Mouse (Mus musculus) neural tube, embryonic 15.5 days (tissue): Measurements from ENCODE around the gene Hipk4. TPM values are rescaled to one million over a fixed set of nuclear protein-coding genes. Genes with fewer than 3 reads are reported as not detected.

Source experiments
- ATAC-seq: fragments of 200-750 bp; cut with Nextera tagmentation; 2 replicates; pipeline ENCODE4 v1.8.0; 2017; ENCODE audit warnings: mild to moderate bottlenecking, moderate TSS enrichment, moderate library complexity; ENCODE audit not compliant: low FRiP score
- H3K27ac ChIP-seq: fragments of 300-500 bp; sonication (generic); replicated peaks from 2 replicates; pipeline ENCODE4 v1.5.1; 2015; ENCODE audit warnings: mild to moderate bottlenecking, inconsistent platforms
- H3K27me3 ChIP-seq: fragments of 300-500 bp; sonication (generic); replicated peaks from 2 replicates; pipeline ENCODE4 v1.6.1; 2015; ENCODE audit warnings: inconsistent platforms
- H3K36me3 ChIP-seq: fragments of 300-500 bp; sonication (generic); 2 replicates; pipeline ENCODE4 v1.6.1; 2015; ENCODE audit warnings: inconsistent platforms
- H3K4me1 ChIP-seq: fragments of 300-500 bp; sonication (generic); 2 replicates; pipeline ENCODE4 v1.6.1; 2015; ENCODE audit warnings: inconsistent platforms
- H3K4me2 ChIP-seq: fragments of 300-500 bp; sonication (generic); 2 replicates; pipeline ENCODE4 v1.6.1; 2015; ENCODE audit warnings: inconsistent platforms, mild to moderate bottlenecking, moderate library complexity
- H3K4me3 ChIP-seq: fragments of 300-500 bp; sonication (generic); replicated peaks from 2 replicates; pipeline ENCODE4 v1.5.1; 2015; ENCODE audit warnings: mild to moderate bottlenecking, inconsistent platforms
- H3K9ac ChIP-seq: fragments of 300-500 bp; sonication (generic); replicated peaks from 2 replicates; pipeline ENCODE4 v1.6.1; 2015; ENCODE audit warnings: mild to moderate bottlenecking, inconsistent platforms
- H3K9me3 ChIP-seq: fragments of 300-500 bp; sonication (generic); replicated peaks from 2 replicates; pipeline ENCODE4 v1.6.1; 2016; ENCODE audit warnings: inconsistent platforms
- WGBS: fragments of 180-500 bp; shearing (Covaris S2); methylation state at CpG from one replicate; pipeline ENCODE4 v1.1.7; 2015; ENCODE audit warnings: mixed read lengths; 5-methylcytosine and 5-hydroxymethylcytosine counted together
- polyA plus RNA-seq: library from polyadenylated mRNA; unstranded; fragments of >200 nt; fragmentation: Nextera tagmentation; extraction: Ambion mirVana; gene quantifications from 2 replicates; pipeline ENCODE4 v1.2.1, GENCODE M21; 2015

The Hipk4 gene
- polyA plus RNA-seq, 1 experiment from 2014 or later, result 2.1 TPM

DNA sequence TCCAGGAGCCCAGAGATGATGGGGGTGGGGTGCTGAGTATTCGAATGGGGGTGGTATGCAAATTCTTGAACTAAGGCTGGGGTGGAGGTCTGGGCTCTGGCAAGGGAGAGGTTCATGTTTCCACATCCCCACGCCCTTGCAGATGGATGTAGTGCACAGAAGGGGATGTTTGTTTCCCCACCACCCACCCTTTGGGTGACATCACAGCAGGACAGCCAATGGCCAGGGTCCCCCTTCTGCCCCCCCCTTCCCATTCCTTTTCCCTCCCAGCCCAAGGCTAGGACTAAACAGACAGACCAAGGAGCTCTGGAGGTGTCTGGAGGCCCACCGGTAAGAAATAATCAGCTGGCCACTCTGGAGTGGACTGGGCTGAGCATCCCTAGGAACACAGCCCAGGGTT, 24.0 kb upstream of the Hipk4 start, which contains the start of gene Prx:
TSS of gene Prx (plus strand) at position 289 of the 400 bp plus-strand sequence.
- no peak within 1 kb of the TSS for H3K4me2 ChIP-seq
- no peaks in the 10 kb centered on the region for H3K27me3 ChIP-seq
- H3K36me3 ChIP-seq, result no peaks in the 10 kb centered on the region
- 68% methylated on average over 3 of the region's 3 CpGs for WGBS
- H3K27ac ChIP-seq, result no peak within 1 kb of the TSS
- H3K4me1 ChIP-seq, result no peaks in the 10 kb centered on the region
- no peak within 1 kb of the TSS for H3K9ac ChIP-seq
- H3K9me3 ChIP-seq, result no peaks in the 10 kb centered on the region
- no peak for ATAC-seq
- H3K4me3 ChIP-seq, result no peak within 1 kb of the TSS

DNA sequence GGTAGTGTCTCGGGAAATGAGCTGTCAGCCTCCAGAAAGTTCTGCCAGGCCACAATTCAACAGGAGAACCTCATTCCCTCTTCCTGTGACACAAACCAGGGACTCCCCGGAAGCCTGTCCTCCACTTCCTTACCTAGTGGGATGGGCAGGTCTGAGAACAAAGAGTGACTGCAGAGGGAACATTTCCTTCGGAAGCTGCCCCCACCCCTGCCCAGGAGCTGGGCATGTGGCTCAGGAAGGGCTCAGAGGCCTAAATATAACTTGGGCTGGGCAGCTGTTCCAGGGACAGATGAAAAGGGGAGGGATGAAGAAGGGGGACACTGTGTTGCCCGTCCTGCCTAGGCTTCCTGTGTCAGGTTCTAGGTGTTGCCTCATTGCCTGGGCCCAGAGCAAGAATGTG, 21.4 kb upstream of the Hipk4 start:
- H3K4me1 ChIP-seq, result peaks cover 2% of the 10 kb centered on the region; the same call in 1 of the 2 replicates
- no peak overlapping the region for H3K4me2 ChIP-seq
- H3K27ac ChIP-seq, result no peak overlapping the region
- no peaks in the 10 kb centered on the region for H3K36me3 ChIP-seq
- no peak overlapping the region for H3K4me3 ChIP-seq
- H3K9ac ChIP-seq, result no peak overlapping the region
- no peaks in the 10 kb centered on the region for H3K27me3 ChIP-seq
- H3K9me3 ChIP-seq, result no peaks in the 10 kb centered on the region
- ATAC-seq, result no peak
- WGBS, result 70% methylated on average over 4 of the region's 4 CpGs

DNA sequence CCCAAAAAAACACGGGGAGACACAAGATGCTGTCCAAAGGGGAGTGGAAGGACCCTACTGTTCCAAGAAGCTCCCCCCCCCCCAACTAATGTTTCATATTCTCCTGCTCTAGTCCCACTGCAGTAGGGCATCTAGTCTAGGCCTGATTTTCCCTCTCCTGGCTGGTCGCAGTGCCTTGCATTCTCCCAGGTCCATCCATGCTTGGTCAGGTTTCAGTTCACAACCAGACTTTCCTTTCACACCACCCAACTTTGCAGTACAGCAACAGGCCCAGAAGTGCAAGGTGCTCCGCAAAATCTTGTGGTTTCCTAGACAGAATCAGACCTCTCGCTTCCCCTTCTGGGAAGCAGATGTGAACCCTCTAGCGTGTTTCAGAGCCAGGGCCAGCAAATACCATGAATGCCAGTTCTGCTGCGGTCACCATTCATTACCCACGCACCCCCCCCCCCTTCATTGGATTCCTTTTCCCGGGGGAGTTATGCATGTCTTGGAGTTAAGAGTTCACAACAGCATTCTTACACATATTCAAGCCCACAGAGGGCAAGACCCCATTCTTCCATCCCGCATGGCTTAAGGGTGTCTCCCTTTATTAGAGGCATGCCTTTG, 16.2 kb upstream of the Hipk4 start:
- Histone ChIP-seq H3K27me3 (no peaks in the 10 kb centered on the region), H3K4me2 (peak overlapping the region; percentile 62), H3K27ac (peak overlapping the region; percentile 92), H3K4me1 (peaks cover 20% of the 10 kb centered on the region), H3K36me3 (no peaks in the 10 kb centered on the region), H3K4me3 (peak overlapping the region; percentile 49), H3K9me3 (no peaks in the 10 kb centered on the region), H3K9ac (peak overlapping the region; percentile 48; the same call in 1 of the 2 replicates)
- ATAC-seq, result no peak
- 48% methylated on average over 9 of the region's 9 CpGs for WGBS

DNA sequence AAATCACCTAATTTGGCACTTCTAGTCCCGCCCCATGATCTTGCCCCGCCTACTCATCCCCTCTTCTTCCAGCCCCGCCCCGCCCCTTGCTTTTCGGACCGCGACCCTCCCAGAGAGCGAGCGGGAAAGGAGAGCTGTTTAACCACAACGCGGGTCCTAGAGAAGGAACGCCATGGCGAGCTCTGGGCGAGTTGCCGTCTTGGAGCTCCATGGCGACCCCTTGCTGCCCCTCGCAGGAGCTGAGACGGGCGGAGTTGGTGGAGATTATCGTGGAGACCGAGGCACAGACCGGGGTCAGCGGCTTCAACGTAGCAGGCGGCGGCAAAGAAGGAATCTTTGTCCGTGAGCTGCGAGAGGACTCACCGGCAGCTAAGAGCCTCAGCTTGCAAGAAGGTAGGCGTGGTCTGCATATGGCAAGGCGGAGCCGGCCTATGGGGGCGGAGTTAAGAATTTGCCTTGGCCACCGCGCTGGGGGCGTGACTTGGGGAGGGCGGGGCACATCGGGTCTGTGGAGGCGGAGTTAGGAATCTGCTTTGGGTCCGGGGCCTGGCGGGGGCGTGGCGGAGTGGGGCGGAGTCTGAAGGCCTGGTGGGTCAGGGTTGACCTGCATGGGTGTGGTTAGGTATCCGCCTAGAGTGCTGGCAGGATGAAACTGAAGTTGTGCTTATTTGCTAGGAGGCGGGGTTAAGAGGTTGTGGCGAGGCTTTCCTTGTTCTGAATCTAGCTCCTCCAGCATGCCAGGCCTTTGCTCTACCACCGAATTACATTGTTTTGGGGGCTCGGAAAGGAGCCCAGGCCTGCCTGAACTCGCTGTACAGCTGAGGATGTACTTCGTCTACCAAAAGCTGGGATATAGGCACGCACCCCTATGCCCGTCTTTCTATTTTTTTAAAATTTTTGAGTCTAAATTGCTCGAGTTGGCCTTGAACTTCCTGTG, 15.1 kb upstream of the Hipk4 start:
- H3K4me2 ChIP-seq, result peak overlapping the region; percentile 62
- peak; percentile 94 for ATAC-seq
- H3K9ac ChIP-seq, result peak overlapping the region; percentile 48
- no peaks in the 10 kb centered on the region for H3K9me3 ChIP-seq
- no peaks in the 10 kb centered on the region for H3K36me3 ChIP-seq
- H3K4me1 ChIP-seq, result peaks cover 20% of the 10 kb centered on the region
- H3K27ac ChIP-seq, result peak overlapping the region; percentile 92
- no peaks in the 10 kb centered on the region for H3K27me3 ChIP-seq
- under 1% methylated on average over 54 of the region's 54 CpGs for WGBS
- H3K4me3 ChIP-seq, result peak overlapping the region; percentile 49

DNA sequence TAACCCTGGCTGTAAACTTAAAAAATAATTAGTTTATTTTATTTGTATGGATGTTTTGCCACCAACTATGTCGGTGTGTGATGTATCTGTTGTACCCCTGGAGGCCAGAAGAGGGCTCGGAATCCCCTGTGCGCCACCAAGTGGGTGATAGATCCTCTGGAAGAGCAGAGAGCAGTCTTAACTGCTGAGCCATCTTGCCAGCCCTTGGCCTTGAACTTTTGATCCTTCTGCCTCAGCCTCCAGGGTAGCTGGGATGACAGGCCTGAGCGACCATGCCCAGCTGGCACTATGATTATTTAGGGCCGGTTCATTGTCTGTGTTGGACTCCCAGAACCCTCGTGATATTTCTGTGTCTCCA, 14.4 kb upstream of the Hipk4 start:
- no peaks in the 10 kb centered on the region for H3K9me3 ChIP-seq
- H3K27ac ChIP-seq, result peak overlapping the region; percentile 92
- H3K4me2 ChIP-seq, result peak overlapping the region; percentile 62
- no peaks in the 10 kb centered on the region for H3K27me3 ChIP-seq
- peak overlapping the region; percentile 49 for H3K4me3 ChIP-seq
- peak; percentile 70 for ATAC-seq
- H3K9ac ChIP-seq, result no peak overlapping the region
- H3K4me1 ChIP-seq, result peaks cover 20% of the 10 kb centered on the region
- H3K36me3 ChIP-seq, result no peaks in the 10 kb centered on the region
- 26% methylated on average over 6 of the region's 6 CpGs for WGBS

DNA sequence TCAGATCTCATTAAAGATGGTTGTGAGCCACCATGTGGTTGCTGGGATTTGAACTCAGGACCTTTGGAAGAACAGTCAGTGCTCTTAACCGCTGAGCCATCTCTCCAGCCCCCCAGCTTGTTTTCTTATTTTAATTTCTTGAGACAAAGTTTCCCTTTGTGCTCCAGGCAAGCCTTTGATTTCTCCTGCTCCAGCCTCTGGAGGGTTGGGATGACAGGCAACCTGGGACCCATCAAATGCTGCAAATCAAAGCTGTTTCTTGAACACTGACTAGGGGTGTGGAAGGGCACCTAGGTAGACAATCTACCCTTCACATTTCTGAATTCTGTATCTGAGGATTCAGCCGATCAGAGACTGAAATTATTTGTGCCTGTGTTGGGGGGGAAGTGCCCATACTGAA, 12.3 kb upstream of the Hipk4 start:
- Histone ChIP-seq H3K36me3 (no peaks in the 10 kb centered on the region), H3K27me3 (no peaks in the 10 kb centered on the region), H3K4me3 (no peak overlapping the region), H3K9ac (no peak overlapping the region), H3K9me3 (no peaks in the 10 kb centered on the region), H3K4me1 (peaks cover 20% of the 10 kb centered on the region), H3K27ac (no peak overlapping the region), H3K4me2 (no peak overlapping the region)
- no peak for ATAC-seq
- WGBS, result 86% methylated on average over 2 of the region's 2 CpGs

DNA sequence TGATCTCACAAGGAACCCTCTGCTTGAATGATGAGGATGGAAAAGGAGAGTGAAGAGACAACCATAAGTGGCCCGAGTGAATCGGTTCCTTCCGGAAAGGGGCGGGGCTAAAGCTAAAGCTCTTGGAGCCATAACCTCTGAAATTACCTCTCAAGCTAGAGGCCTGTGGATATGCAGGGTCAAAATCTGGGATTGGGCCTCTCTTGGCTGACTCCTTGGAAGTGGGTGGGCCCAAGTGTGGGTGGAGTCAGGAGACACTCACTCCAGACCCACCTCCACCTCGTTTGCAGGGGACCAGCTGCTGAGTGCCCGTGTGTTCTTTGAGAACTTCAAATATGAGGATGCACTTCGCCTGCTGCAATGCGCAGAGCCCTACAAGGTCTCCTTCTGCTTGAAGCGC, 8.1 kb upstream of the Hipk4 start:
- Histone ChIP-seq H3K27me3 (no peaks in the 10 kb centered on the region), H3K4me3 (no peak overlapping the region), H3K9me3 (no peaks in the 10 kb centered on the region), H3K27ac (no peak overlapping the region), H3K9ac (no peak overlapping the region), H3K4me1 (no peaks in the 10 kb centered on the region), H3K4me2 (no peak overlapping the region), H3K36me3 (no peaks in the 10 kb centered on the region)
- WGBS, result 78% methylated on average over 9 of the region's 9 CpGs
- no peak for ATAC-seq

DNA sequence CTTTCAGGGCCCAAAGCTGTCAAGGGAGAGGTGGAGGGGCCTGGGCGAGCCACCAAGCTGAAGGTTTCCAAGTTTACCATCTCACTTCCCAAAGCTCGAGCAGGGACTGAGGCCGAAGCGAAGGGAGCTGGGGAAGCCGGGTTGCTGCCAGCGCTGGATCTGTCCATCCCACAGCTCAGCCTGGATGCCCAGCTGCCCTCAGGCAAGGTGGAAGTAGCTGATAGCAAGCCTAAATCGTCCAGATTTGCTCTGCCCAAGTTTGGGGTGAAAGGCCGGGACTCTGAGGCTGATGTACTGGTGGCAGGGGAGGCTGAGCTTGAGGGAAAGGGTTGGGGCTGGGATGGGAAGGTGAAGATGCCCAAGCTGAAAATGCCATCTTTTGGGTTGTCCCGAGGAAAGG, 4.8 kb upstream of the Hipk4 start:
- Histone ChIP-seq H3K4me1 (no peaks in the 10 kb centered on the region), H3K36me3 (no peaks in the 10 kb centered on the region), H3K9ac (no peak overlapping the region), H3K27ac (no peak overlapping the region), H3K4me3 (no peak overlapping the region), H3K27me3 (no peaks in the 10 kb centered on the region), H3K9me3 (no peaks in the 10 kb centered on the region), H3K4me2 (no peak overlapping the region)
- ATAC-seq, result no peak
- 88% methylated on average over 9 of the region's 9 CpGs for WGBS

DNA sequence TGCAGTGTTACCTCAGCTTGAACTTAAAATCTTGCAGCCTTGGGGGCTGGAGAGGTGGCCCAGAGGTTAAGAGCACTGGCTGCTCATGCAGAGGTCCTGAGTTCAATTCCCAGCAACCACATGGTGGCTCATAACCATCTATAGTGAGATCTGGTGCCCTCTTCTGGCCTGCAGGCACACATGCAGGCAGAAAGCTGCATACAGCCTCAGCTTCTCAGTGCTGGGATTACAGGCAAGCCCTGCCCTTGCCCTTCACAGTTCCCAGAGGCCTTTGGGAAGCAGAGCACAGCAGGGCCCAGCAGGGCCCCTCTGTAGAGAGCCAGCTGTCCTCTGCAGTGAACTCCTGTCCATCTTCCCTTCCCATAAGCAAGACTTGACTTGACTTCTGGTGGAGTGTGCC, 3.0 kb upstream of the Hipk4 start:
- no peak for ATAC-seq
- Histone ChIP-seq H3K9me3 (no peaks in the 10 kb centered on the region), H3K27ac (no peak overlapping the region), H3K4me2 (no peak overlapping the region), H3K27me3 (no peaks in the 10 kb centered on the region), H3K4me3 (no peak overlapping the region), H3K9ac (no peak overlapping the region), H3K36me3 (no peaks in the 10 kb centered on the region), H3K4me1 (no peaks in the 10 kb centered on the region)

DNA sequence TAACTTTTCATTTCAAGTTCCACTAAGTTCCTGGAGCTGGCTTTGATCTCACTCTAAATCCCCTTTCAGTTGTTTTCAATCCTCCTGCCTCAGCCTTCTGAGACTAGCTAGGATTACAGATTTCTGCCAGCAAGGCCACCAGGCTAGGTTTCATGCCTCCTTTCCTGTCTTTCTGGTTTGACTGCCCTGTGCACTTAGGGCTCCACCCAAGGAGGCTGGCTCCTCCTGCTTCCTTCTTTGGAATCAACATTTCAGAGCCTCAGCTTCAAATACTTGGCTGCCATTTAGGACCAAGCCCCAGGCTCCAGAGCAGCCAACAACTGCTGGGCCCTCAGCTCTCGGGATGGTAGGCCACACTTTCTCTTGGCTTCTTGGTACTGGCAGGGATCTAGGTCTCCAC, 2.5 kb upstream of the Hipk4 start:
- Histone ChIP-seq H3K4me1 (no peaks in the 10 kb centered on the region), H3K36me3 (no peaks in the 10 kb centered on the region), H3K27ac (no peak overlapping the region), H3K9ac (no peak overlapping the region), H3K4me3 (no peak overlapping the region), H3K4me2 (no peak overlapping the region), H3K27me3 (no peaks in the 10 kb centered on the region), H3K9me3 (no peaks in the 10 kb centered on the region)
- ATAC-seq, result no peak
- 71% methylated on average over 1 of the region's 1 CpGs for WGBS

DNA sequence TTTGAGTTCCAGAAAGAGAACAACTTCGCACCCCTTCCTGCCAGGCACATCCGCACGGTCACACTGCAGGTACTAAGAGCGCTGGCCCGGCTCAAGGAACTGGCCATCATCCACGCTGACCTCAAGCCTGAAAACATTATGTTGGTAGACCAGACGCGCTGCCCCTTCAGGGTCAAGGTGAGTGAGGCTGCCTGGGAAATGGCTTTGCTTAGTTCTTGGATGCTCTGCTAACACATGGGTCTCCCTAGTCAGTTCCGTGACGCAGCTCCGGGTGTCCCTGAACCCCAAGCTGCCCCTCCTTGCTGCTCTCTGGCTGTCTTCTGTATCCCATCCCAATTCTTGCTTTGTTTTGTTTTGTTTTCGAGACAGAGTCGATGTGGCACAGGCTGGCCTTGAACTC, 738 bp downstream of the Hipk4 start:
- H3K9ac ChIP-seq, result no peak overlapping the region
- whole genome bisulfite sequencing, result 96% methylated on average over 13 of the region's 13 CpGs
- ATAC-seq, result no peak
- H3K4me2 ChIP-seq, result no peak overlapping the region
- H3K27ac ChIP-seq, result no peak overlapping the region
- H3K27me3 ChIP-seq, result no peaks in the 10 kb centered on the region
- 0 out of 2 replicates have a peak, but pooled peaks cover 6% of the 10 kb centered on the region for H3K4me1 ChIP-seq
- H3K36me3 ChIP-seq, result peaks cover 2% of the 10 kb centered on the region; the same call in 1 of the 2 replicates
- H3K9me3 ChIP-seq, result no peaks in the 10 kb centered on the region
- H3K4me3 ChIP-seq, result no peak overlapping the region
